Mouse (Mus musculus): ENCODE data around the gene Enpp1. TPM values are rescaled to one million over a fixed set of nuclear protein-coding genes. Genes with fewer than 3 reads are reported as not detected.

Gene Enpp1
- polyA plus RNA-seq, 1 experiment from 2014 or later, result 3.6 TPM

- 88% methylated on average over 6 of the region's 6 CpGs for WGBS
- Histone ChIP-seq H3K36me3 (no peaks in the 10 kb centered on the region), H3K9ac (replicated peaks) (no peak overlapping the region), H3K4me1 (no peaks in the 10 kb centered on the region), H3K9me3 (replicated peaks) (no peaks in the 10 kb centered on the region), H3K4me3 (replicated peaks) (no peak overlapping the region), H3K27me3 (replicated peaks) (no peaks in the 10 kb centered on the region), H3K27ac (replicated peaks) (no peak overlapping the region), H3K4me2 (no peak overlapping the region)
- no peak for ATAC-seq (ENCODE audit: low FRiP score)
These were observed 63.8 kb downstream of the Enpp1 start for GRCm38 (mm10) chr10:24647996-24648738.

DNA sequence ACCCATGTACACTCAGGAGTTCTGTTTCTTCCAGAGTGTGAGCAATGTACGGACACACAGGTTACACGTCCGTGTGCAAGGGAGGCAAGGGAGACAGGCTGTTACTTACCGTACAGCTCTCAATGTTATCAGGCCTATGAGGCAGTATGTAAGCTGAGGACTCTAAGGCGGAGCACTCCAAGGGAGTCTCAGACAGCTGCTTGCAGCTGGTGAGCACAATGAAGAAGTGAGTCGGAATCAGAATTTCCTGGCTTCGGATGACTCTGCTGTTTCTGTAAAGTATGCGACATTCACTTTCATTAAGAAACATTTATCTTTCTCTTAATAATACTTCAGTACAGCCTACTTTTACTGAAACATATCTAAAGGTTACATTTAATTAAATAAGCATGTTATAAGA is 66.8 kb downstream of the Enpp1 start:
- Histone ChIP-seq H3K9ac (replicated peaks) (no peak overlapping the region), H3K4me3 (replicated peaks) (no peak overlapping the region), H3K36me3 (no peaks in the 10 kb centered on the region), H3K4me1 (no peaks in the 10 kb centered on the region), H3K9me3 (replicated peaks) (no peaks in the 10 kb centered on the region), H3K27ac (replicated peaks) (no peak overlapping the region), H3K4me2 (no peak overlapping the region), H3K27me3 (replicated peaks) (no peaks in the 10 kb centered on the region)
- ATAC-seq (ENCODE audit: low FRiP score), result no peak
- WGBS, result 97% methylated on average over 8 of the region's 8 CpGs

- H3K9ac ChIP-seq (replicated peaks), result no peak overlapping the region
- WGBS, result 88% methylated on average over 11 of the region's 11 CpGs
- no peaks in the 10 kb centered on the region for H3K9me3 ChIP-seq (replicated peaks)
- H3K27ac ChIP-seq (replicated peaks), result no peak overlapping the region
- H3K36me3 ChIP-seq, result no peaks in the 10 kb centered on the region
- no peak for ATAC-seq (ENCODE audit: low FRiP score)
- no peaks in the 10 kb centered on the region for H3K27me3 ChIP-seq (replicated peaks)
- no peaks in the 10 kb centered on the region for H3K4me1 ChIP-seq
- no peak overlapping the region for H3K4me2 ChIP-seq
- no peak overlapping the region for H3K4me3 ChIP-seq (replicated peaks)
These were observed 69.0 kb downstream of the Enpp1 start for GRCm38 (mm10) chr10:24642796-24643580.

- H3K9ac ChIP-seq (replicated peaks), result no peak overlapping the region
- no peak overlapping the region for H3K4me2 ChIP-seq
- no peaks in the 10 kb centered on the region for H3K4me1 ChIP-seq
- no peaks in the 10 kb centered on the region for H3K36me3 ChIP-seq
- H3K27ac ChIP-seq (replicated peaks), result no peak overlapping the region
- no peak overlapping the region for H3K4me3 ChIP-seq (replicated peaks)
- ATAC-seq (ENCODE audit: low FRiP score), result no peak
- H3K9me3 ChIP-seq (replicated peaks), result no peaks in the 10 kb centered on the region
- WGBS, result 79% methylated on average over 14 of the region's 14 CpGs
- H3K27me3 ChIP-seq (replicated peaks), result no peaks in the 10 kb centered on the region
These were observed 70.4 kb downstream of the Enpp1 start for GRCm38 (mm10) chr10:24641416-24642140.

DNA sequence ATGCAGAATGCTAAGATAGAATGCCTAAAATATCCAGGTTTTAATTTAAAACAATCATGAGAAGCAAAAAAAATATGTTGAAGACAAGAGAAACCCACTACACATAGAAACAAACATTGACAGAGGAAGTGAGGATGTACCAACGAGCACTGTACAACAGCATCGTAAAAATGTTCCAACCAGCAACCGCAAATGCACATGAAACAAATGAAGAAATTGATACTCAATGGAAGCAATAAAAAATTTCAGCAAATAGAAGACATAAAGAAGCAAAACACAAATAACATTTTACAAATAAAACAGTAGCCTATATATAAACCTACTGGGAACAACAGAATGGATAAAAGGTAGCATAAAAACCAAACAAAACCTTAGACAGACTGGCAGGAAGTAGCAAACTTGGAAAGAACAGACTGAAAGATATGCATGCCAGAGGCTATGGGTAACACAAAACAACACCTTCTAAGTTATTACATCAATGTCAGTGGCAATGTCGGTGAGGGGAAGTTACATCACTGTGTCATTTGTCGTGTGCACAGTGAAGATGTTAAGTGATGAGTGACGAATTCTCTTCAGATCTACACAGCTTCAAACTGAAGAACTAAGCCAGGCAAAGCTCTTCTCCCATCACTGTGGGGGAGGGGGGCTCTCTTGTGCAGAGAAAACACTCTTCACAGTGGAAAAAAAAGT is 71.6 kb downstream of the Enpp1 start:
- ATAC-seq (ENCODE audit: low FRiP score), result no peak
- Histone ChIP-seq H3K36me3 (no peaks in the 10 kb centered on the region), H3K4me3 (replicated peaks) (no peak overlapping the region), H3K4me1 (no peaks in the 10 kb centered on the region), H3K9me3 (replicated peaks) (no peaks in the 10 kb centered on the region), H3K27ac (replicated peaks) (no peak overlapping the region), H3K9ac (replicated peaks) (no peak overlapping the region), H3K27me3 (replicated peaks) (no peaks in the 10 kb centered on the region), H3K4me2 (no peak overlapping the region)
- WGBS, result 85% methylated on average over 6 of the region's 6 CpGs

- no peaks in the 10 kb centered on the region for H3K9me3 ChIP-seq (replicated peaks)
- H3K4me1 ChIP-seq, result no peaks in the 10 kb centered on the region
- H3K27ac ChIP-seq (replicated peaks), result no peak overlapping the region
- ATAC-seq (ENCODE audit: low FRiP score), result no peak
- no peaks in the 10 kb centered on the region for H3K36me3 ChIP-seq
- no peak overlapping the region for H3K9ac ChIP-seq (replicated peaks)
- no peak overlapping the region for H3K4me3 ChIP-seq (replicated peaks)
- no peaks in the 10 kb centered on the region for H3K27me3 ChIP-seq (replicated peaks)
- 56% methylated on average over 7 of the region's 7 CpGs for WGBS
- no peak overlapping the region for H3K4me2 ChIP-seq
These were observed 72.4 kb downstream of the Enpp1 start for GRCm38 (mm10) chr10:24639596-24639995.

GRCm38 (mm10) chr10:24638306-24639070 is 73.5 kb downstream of the Enpp1 start:
- H3K36me3 ChIP-seq, result no peaks in the 10 kb centered on the region
- no peak for ATAC-seq (ENCODE audit: low FRiP score)
- WGBS, result 67% methylated on average over 10 of the region's 10 CpGs
- H3K4me3 ChIP-seq (replicated peaks), result no peak overlapping the region
- no peak overlapping the region for H3K27ac ChIP-seq (replicated peaks)
- H3K27me3 ChIP-seq (replicated peaks), result no peaks in the 10 kb centered on the region
- no peaks in the 10 kb centered on the region for H3K4me1 ChIP-seq
- H3K4me2 ChIP-seq, result no peak overlapping the region
- H3K9ac ChIP-seq (replicated peaks), result no peak overlapping the region
- no peaks in the 10 kb centered on the region for H3K9me3 ChIP-seq (replicated peaks)

DNA sequence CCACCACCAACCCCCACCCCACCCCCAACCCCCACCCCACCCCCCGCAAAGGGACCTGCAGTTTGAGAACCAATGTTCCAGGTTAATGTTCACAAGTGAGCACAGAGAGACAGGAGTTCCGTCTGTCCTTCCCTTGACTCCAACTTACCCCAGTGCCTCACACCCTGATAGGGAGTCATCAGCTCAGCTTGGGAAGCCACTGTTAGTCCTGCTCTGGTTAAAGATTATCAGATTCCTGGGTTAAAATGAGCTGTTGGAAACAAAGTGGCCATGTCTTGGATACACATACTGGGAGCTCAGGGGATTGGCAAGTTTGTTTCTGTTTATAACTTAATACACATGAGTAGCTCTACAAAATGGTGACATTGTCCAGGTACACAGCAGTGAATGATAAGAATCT is 75.0 kb downstream of the Enpp1 start:
- no peaks in the 10 kb centered on the region for H3K9me3 ChIP-seq (replicated peaks)
- H3K4me1 ChIP-seq, result no peaks in the 10 kb centered on the region
- H3K9ac ChIP-seq (replicated peaks), result no peak overlapping the region
- H3K4me2 ChIP-seq, result no peak overlapping the region
- ATAC-seq (ENCODE audit: low FRiP score), result no peak
- H3K36me3 ChIP-seq, result no peaks in the 10 kb centered on the region
- H3K4me3 ChIP-seq (replicated peaks), result no peak overlapping the region
- no peak overlapping the region for H3K27ac ChIP-seq (replicated peaks)
- 90% methylated on average over 2 of the region's 2 CpGs for WGBS
- no peaks in the 10 kb centered on the region for H3K27me3 ChIP-seq (replicated peaks)

DNA sequence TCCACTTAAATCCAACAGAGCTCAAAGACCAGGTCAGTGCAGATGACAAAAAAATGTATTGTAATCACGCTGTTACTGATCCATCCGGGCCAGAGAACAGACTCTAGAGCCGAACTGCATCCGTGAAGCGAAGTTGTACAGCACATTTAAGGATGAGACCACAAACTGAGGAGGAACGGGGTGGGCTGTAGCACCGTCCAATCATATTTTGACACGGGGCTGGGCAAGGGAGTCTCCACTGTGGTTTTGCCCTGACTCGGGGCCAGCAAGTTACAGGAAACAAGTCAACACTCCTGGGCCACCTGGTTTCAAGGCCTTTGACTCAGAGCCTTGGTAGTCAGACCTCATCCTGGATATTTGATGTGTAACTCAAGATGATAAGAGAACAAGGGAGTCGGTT is 76.1 kb downstream of the Enpp1 start:
- H3K4me2 ChIP-seq, result no peak overlapping the region
- H3K27me3 ChIP-seq (replicated peaks), result no peaks in the 10 kb centered on the region
- no peaks in the 10 kb centered on the region for H3K36me3 ChIP-seq
- no peak overlapping the region for H3K9ac ChIP-seq (replicated peaks)
- no peak for ATAC-seq (ENCODE audit: low FRiP score)
- no peak overlapping the region for H3K27ac ChIP-seq (replicated peaks)
- H3K4me3 ChIP-seq (replicated peaks), result no peak overlapping the region
- WGBS, result 90% methylated on average over 10 of the region's 10 CpGs
- H3K9me3 ChIP-seq (replicated peaks), result no peaks in the 10 kb centered on the region
- H3K4me1 ChIP-seq, result no peaks in the 10 kb centered on the region

DNA sequence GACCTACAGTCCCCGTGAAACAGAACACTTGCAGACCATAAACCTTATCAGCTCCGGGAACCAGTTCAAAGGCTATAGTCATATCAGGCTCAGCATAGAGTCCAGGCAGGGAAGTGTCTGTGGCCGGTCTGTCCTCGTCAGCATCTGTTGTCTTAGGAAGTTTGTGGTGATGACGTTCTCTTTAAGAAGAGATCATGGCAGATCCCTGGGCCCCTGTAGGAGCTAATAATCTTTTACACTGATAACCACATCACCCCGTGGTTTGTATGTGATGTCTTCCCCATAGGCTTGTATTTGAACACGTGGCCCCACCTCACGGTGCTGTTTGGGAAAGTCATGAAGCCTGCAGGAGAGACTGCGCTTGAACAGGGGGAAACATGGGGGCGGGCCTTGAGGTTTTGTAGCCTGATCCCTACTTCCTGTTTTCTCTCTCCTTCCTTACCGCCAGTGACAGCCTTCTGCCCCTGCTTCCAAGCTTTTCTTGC is 76.6 kb downstream of the Enpp1 start:
- Histone ChIP-seq H3K4me2 (no peak overlapping the region), H3K9me3 (replicated peaks) (no peaks in the 10 kb centered on the region), H3K27ac (replicated peaks) (no peak overlapping the region), H3K9ac (replicated peaks) (no peak overlapping the region), H3K4me1 (no peaks in the 10 kb centered on the region; the same call in 1 of the 2 replicates), H3K27me3 (replicated peaks) (no peaks in the 10 kb centered on the region), H3K4me3 (replicated peaks) (no peak overlapping the region), H3K36me3 (no peaks in the 10 kb centered on the region)
- WGBS, result 88% methylated on average over 11 of the region's 11 CpGs
- no peak for ATAC-seq (ENCODE audit: low FRiP score)

GRCm38 (mm10) chr10:24634288-24634687 is 77.7 kb downstream of the Enpp1 start:
- no peaks in the 10 kb centered on the region for H3K9me3 ChIP-seq (replicated peaks)
- no peaks in the 10 kb centered on the region; the same call in 1 of the 2 replicates for H3K4me1 ChIP-seq
- H3K36me3 ChIP-seq, result no peaks in the 10 kb centered on the region
- H3K27ac ChIP-seq (replicated peaks), result no peak overlapping the region
- H3K9ac ChIP-seq (replicated peaks), result no peak overlapping the region
- ATAC-seq (ENCODE audit: low FRiP score), result no peak
- H3K4me2 ChIP-seq, result no peak overlapping the region
- no peak overlapping the region for H3K4me3 ChIP-seq (replicated peaks)
- WGBS, result 81% methylated on average over 9 of the region's 9 CpGs
- H3K27me3 ChIP-seq (replicated peaks), result no peaks in the 10 kb centered on the region

Measured in neural tube, embryonic 15.5 days (tissue).